Mouse (Mus musculus) macrophage (primary cell): Measurements from ENCODE around the gene Serpina3k. TPM values are rescaled to one million over a fixed set of nuclear protein-coding genes. Genes with fewer than 3 reads are reported as not detected.
"Not testable (repeated sequence)": the region's sequence is repeated elsewhere in the genome, so short reads cannot be mapped to it uniquely, and the experiment has no call there.

Experiments
- H3K27ac ChIP-seq: fragments of 350-480 bp; formaldehyde crosslinking; 2 replicates; pipeline ENCODE4 v1.9.0; 2021
- H3K36me3 ChIP-seq: fragments of 350-480 bp; formaldehyde crosslinking; 2 replicates; pipeline ENCODE4 v1.9.0; 2021; ENCODE audit errors: inconsistent target
- H3K4me3 ChIP-seq: fragments of 350-480 bp; formaldehyde crosslinking; 2 replicates; pipeline ENCODE4 v1.9.0; 2021; ENCODE audit errors: inconsistent target
- H3K79me2 ChIP-seq: fragments of 350-480 bp; formaldehyde crosslinking; 2 replicates; pipeline ENCODE4 v1.9.0; 2021; ENCODE audit errors: inconsistent target
- WGBS: methylation state at CpG from one replicate; pipeline ENCODE4 v1.1.7; 2026; ENCODE audit warnings: inconsistent platforms; ENCODE audit not compliant: missing documents; 5-methylcytosine and 5-hydroxymethylcytosine counted together
- polyA plus RNA-seq: library from polyadenylated mRNA; stranded (reverse); fragments of 250-400 nt; gene quantifications from 3 replicates; pipeline ENCODE4 v1.2.4, GENCODE M21; 2018; ENCODE audit warnings: inconsistent platforms
- total RNA-seq, 78 experiments: library from RNA; depleted of rRNA; stranded (reverse); fragments of 250-400 nt; gene quantifications; 1 replicate in 9 of 78; 2 replicates in 24 of 78; 3 replicates in 43 of 78; 4 replicates in 2 of 78; pipeline ENCODE4 v1.2.4; 2018; ENCODE audit warnings: inconsistent platforms in 56 of 78

Gene Serpina3k
- not detected for total RNA-seq (2018; cell fraction: chromatin; rRNA removed)
- total RNA-seq (2018; cell fraction: cytosol; rRNA removed): not detected
- total RNA-seq (2018; cell fraction: nucleus; rRNA removed): not detected
- polyA plus RNA-seq: not detected in 3 replicates

DNA sequence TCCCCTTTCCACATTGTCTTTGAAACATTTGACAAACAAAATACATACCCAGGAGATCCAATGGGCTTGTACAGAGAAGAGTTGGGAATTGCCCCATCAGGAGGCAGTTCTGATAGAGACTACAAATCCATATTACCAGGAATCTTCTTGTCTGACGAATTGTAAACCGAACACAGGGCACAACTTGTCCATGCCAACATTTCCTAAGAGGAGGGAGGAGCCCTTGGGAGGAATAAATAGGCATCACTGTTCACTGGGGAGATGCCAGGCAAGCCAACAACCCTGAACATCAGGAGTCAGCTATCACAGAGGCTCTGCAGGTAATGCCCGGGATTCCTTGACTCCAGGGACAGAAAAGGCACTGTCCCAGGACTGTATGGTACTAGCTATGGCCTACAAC is at the start of gene Serpina3k, which contains the start of gene Serpina3m:
TSS of gene Serpina3k (plus strand) at position 261 of the 400 bp plus-strand sequence.
TSS of gene Serpina3m (plus strand) at position 261 of the 400 bp plus-strand sequence.
- H3K27ac ChIP-seq, H3K79me2 ChIP-seq, H3K4me3 ChIP-seq, H3K36me3 ChIP-seq: not testable (repeated sequence)
- WGBS: 82% methylated on average over 3 of the region's 3 CpGs

DNA sequence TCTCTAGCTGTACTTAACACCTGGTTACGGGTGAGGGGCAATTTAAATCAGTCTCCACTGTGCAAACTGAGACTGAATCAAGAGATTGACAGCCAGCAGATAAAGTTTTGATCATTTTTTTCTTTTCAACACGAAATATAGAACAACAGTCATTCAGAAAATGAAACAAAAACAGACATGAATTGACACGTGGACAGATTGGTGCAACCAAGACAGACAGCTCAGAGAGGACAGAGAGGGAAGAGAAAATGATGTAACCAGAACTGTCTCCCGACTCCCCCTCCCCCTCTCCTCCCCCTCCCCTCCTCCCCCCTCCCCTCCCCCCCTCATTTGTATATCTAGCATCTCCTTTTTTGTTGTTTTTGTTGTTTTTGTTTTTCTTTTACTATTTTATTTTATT is 48.4 kb upstream of the Serpina3k start:
- no peak overlapping the region for H3K4me3 ChIP-seq
- H3K36me3 ChIP-seq: no peaks in the 10 kb centered on the region
- 36% methylated on average over 3 of the region's 4 CpGs for WGBS
- H3K27ac ChIP-seq: no peak overlapping the region
- H3K79me2 ChIP-seq: no peaks in the 10 kb centered on the region

DNA sequence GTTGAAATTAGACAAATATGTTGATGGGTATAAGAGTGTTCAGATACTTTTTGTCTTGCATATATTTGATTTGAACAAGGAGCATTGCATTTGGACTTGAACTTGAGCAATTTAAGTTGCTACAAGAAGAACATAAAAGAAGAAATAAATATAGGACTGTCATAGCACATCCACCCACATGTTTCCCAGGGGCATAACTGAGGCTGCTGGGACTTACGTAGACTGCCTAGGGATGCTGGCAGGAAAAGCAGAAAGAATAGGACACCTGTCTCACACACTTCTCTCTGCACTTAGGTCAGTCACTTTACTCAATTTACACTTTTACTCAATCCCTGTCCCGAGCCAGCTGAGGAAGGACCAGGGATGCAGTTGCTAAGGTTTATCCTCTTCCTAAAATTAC is 44.3 kb upstream of the Serpina3k start:
- Histone ChIP-seq H3K4me3 (no peak overlapping the region), H3K79me2 (no peaks in the 10 kb centered on the region), H3K27ac (no peak overlapping the region), H3K36me3 (no peaks in the 10 kb centered on the region)
- 89% methylated on average over 2 of the region's 2 CpGs for WGBS

DNA sequence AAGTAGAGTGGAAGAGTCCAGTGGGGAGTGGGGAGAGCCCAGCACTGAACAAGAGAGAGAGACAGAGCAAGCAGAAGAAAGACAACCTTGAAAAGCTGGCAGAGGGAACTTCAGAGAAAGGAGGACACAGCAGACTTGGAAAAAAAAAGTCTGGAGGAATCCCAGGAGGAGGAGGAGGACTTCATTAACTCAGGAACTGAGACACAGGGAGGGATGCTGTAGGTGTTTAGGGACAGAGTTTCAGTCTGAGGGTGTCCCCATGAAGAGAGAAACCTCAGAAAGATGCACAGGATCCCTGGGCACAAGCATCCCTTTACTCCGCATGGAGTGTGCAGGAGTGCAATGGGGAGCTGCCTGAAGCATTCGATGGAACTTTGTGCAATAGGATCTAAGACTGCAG is 40.2 kb upstream of the Serpina3k start:
- no peaks in the 10 kb centered on the region for H3K79me2 ChIP-seq
- 79% methylated on average over 2 of the region's 2 CpGs for WGBS
- H3K4me3 ChIP-seq: no peak overlapping the region
- H3K36me3 ChIP-seq: no peaks in the 10 kb centered on the region
- no peak overlapping the region for H3K27ac ChIP-seq

DNA sequence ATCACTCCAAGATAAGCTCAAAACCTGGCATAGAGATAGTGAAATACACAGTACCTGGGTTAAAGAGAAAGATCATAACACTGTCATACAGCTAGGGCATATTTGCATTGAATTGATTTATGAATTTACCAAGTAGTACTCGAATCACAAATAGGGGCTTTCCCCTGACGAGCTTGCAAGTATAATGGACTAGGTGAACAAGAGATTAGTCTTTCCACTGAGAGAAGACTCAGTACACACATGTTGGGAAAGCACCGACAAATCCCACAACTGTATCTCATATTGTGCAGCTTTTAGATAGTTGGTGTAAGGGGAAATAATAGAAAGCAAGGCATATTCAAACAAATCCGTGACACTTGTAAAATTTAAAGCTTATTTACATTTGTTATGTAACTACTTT is 32.3 kb upstream of the Serpina3k start:
- Histone ChIP-seq H3K79me2 (no peaks in the 10 kb centered on the region), H3K27ac (no peak overlapping the region), H3K36me3 (no peaks in the 10 kb centered on the region), H3K4me3 (no peak overlapping the region)
- WGBS: 93% methylated on average over 4 of the region's 4 CpGs

DNA sequence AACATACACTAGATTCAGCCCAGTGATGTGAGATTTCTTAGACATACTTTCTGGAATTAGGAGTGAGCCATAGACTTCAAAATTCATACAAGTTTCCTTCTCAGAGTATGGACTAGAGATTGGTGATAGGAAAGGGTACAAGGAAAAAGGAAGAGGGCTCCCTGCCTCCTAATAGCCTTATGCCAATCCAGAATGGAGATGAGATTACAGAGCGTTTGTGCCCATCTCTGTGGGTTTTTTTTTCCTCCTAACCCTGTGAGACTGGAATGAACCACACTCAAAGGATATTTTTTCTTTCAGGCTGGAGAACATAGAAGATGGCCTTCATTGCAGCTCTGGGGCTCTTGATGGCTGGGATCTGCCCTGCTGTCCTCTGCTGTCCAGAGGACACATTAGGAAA is 24.0 kb upstream of the Serpina3k start, which contains the start of gene Serpina3j:
TSS of gene Serpina3j (plus strand) at position 301 of the 400 bp plus-strand sequence.
- Histone ChIP-seq H3K79me2 (no peaks in the 10 kb centered on the region), H3K36me3 (no peaks in the 10 kb centered on the region), H3K4me3 (no peak within 1 kb of the TSS), H3K27ac (no peak within 1 kb of the TSS)
- WGBS: 88% methylated on average over 1 of the region's 1 CpGs

DNA sequence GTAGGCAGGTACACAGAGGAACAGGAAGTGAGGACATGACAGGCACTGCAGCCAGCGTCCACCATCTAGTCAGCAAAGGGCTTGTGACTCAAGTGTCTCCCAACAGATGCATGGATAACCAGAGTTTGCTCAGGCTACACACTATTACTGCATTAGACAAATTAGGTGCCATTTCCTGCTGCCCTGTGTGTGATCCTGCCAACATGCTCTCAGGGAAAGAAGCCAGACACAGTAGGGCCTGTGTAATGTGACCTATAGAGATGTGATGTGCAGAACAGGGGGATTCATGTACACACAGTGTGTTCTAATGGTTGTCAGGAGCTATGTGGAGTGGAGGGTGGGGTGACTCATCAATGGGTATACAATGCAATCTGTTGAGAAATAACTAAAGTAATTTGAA is 15.8 kb upstream of the Serpina3k start:
- 69% methylated on average over 1 of the region's 1 CpGs for WGBS
- Histone ChIP-seq H3K36me3 (no peaks in the 10 kb centered on the region), H3K27ac (no peak overlapping the region), H3K4me3 (no peak overlapping the region), H3K79me2 (no peaks in the 10 kb centered on the region)

DNA sequence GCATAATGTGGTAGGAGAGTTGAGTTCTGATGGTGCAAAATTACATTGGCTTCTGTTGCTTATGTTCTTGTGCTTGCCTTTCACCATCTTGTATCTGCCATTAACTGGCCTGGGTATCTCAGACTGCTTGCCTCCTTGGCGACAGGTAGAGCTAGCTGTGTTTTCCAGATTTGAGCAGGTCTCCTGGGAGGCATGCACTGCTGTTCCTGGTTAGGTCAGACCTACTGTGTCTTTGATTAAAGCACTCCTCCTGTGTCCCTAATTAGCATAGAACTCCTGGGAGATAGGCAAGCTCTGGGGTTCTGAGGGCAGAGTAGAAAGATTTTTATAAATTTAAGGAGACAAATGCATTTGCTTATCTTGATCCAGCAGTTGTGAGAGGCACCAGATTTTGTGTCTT is 6.6 kb upstream of the Serpina3k start:
- H3K79me2 ChIP-seq: no peaks in the 10 kb centered on the region
- no peak overlapping the region for H3K27ac ChIP-seq
- 55% methylated on average over 1 of the region's 1 CpGs for WGBS
- H3K4me3 ChIP-seq: no peak overlapping the region
- H3K36me3 ChIP-seq: no peaks in the 10 kb centered on the region

DNA sequence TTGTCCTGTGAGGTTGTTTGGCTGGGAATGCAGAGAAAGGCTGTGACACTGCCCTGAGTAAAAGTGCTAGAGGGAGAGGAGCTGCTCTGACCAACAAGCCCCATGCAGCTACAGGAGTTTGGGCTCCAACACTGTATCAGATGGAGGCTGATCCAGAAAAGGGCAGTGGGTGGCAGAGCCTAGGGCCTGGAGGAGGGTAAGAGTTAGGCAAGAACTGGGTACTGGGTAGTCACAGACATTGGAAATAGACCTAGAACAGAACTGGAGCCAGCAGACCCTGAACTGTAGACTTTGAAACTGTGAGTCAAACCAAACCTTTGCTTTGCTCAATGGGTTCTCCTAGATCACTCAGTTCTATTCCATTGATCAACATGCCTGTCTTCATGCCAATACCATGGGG is 1.4 kb upstream of the Serpina3k start:
- not testable (repeated sequence) for H3K4me3 ChIP-seq, H3K36me3 ChIP-seq, H3K27ac ChIP-seq, H3K79me2 ChIP-seq

DNA sequence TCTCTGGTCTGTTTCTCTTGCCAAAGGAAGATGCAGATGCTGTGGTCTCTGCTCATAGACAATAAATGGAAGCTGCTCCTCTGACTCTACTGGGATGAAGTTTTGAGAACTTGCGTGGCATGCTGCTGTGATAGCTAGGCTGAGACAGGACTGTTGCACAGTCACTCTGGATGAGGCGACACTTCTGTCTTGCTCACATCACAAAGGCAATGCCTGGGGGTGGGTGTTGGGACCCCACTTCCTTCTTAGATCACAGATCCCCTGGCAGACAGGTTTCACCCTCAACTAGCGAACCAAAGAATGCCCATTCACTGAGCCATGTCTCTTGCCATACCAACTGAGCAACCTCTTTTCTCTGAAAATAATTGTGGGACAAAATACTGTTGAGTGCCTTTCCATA is 419 bp downstream of the Serpina3k start:
- Histone ChIP-seq H3K4me3 (no peak overlapping the region), H3K36me3 (no peaks in the 10 kb centered on the region), H3K79me2 (no peaks in the 10 kb centered on the region), H3K27ac (no peak overlapping the region)
- 87% methylated on average over 3 of the region's 3 CpGs for WGBS

DNA sequence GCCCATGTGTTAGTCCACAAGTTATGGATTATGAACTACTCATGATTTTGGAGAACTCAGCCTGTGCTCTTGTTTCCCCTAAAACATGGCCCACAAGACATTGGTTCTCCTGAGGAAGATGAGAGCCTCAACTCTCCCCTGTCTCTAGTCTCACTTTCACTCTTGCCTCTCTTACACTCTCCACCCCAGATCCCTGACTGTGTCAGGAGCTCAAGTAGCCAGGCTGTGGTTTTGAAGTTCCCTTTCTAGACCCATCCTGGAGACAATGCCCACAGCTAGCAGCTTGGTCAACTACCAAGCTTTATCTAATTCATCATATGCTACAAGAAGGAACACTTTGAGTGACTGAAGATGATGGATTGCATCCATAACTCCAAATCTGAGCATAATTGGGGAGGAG is 4.2 kb downstream of the Serpina3k start:
- H3K4me3 ChIP-seq, H3K79me2 ChIP-seq, H3K27ac ChIP-seq, H3K36me3 ChIP-seq: not testable (repeated sequence)

DNA sequence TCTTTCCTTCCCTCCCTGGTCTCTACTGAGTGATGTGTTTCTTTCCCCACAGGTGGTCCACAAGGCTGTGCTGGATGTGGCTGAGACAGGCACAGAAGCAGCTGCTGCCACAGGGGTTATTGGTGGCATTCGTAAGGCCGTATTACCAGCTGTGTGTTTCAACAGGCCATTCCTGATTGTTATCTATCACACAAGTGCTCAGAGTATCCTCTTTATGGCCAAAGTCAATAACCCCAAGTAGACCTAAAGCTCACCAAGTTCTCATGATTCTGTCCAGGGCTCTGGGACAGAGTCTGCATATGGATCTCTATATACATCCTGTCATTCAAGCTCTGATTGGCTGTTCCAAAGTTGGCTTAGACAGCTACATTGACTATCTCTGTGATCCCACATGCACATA is 6.9 kb downstream of the Serpina3k start:
- no peak overlapping the region for H3K4me3 ChIP-seq
- H3K27ac ChIP-seq: no peak overlapping the region
- WGBS: 94% methylated on average over 2 of the region's 2 CpGs
- H3K79me2 ChIP-seq: no peaks in the 10 kb centered on the region
- H3K36me3 ChIP-seq: no peaks in the 10 kb centered on the region

DNA sequence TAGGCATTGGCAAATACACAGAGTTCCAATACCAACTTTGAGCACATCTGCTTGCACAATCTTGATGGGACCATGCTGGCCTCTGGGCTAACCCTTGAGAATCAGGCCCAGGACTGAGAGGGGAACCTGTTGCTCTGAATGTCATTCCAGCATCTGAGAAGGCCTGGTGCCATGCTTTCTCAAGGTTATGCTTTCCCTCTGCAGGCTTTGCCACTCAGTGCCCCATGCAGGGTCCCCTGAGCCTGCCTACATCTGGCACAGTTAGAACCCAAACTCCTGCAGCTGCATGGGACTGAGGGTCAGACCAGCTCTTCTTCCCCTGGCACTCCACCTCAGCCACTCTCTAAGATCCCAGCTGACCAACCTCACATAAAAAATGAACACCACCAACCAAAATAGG is 7.4 kb downstream of the Serpina3k start:
- Histone ChIP-seq H3K36me3 (no peaks in the 10 kb centered on the region), H3K4me3 (no peak overlapping the region), H3K79me2 (no peaks in the 10 kb centered on the region), H3K27ac (no peak overlapping the region)

DNA sequence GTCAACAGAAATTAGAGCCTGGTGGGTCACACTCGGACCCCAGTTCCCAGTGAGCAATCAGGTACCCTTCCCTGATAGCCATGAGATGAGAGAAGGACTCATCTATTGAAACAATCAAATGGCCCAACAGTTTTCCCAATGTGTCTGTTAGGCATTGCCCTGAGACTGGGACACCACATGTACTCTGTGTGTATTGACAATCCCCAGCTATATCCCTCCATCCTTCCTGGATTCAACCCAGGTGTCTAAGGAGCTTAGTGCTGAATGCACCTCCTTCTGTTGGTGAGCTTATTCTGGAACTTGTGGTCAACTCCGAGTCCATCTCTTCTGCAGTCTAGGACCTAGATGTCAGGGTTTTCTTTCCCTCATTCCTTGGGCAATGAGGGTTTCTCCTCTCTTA is 8.8 kb downstream of the Serpina3k start:
- WGBS: 78% methylated on average over 2 of the region's 2 CpGs
- Histone ChIP-seq H3K79me2 (no peaks in the 10 kb centered on the region), H3K27ac (no peak overlapping the region), H3K36me3 (no peaks in the 10 kb centered on the region), H3K4me3 (no peak overlapping the region)

DNA sequence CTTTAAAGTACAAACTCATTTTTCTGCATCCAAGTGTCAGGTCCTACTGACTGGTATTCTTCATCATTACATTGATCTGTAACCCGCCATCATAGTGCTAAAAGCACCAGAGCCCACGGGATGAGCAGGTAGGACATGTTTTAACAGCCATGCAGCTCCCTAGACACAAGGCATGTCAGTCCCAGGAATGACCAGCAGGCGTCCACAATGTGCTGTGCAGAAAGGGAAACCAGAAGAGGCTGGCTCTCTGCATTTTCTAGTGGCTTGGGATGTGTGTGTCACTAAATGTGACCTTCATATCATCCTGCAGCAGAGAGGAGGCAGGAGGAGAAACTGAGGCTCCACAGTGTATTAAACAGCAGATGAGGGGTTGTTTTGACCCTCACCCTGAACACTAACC is 13.5 kb downstream of the Serpina3k start:
- not testable (repeated sequence) for H3K4me3 ChIP-seq, H3K36me3 ChIP-seq, H3K79me2 ChIP-seq, H3K27ac ChIP-seq
- WGBS: 48% methylated on average over 3 of the region's 3 CpGs

DNA sequence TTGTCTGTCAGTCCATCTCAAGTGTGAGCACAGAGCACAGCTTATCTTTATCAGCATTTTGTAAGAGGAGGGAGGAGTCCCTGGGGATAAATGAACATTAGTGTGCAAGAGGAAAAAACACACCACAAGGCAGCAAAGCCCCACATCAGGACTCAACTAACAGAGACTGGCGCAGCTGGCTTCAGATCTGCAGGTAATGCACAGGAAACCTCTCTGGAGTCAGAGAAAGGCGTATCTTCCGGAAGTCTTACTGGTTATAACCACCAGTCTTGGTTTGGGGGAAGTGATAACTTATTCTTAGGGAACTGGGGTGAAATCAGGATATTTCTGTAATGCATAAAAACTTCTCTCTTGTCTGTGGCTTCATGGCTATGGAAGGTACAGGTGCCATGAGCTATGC is 17.7 kb downstream of the Serpina3k start:
- Histone ChIP-seq H3K79me2 (no peaks in the 10 kb centered on the region), H3K36me3 (no peaks in the 10 kb centered on the region), H3K27ac (no peak overlapping the region), H3K4me3 (no peak overlapping the region)
- 14% methylated on average over 3 of the region's 3 CpGs for WGBS
